Mouse (Mus musculus) layer of hippocampus, adult 2 months (tissue): Measurements from ENCODE around the gene Cpxm1. TPM values are rescaled to one million over a fixed set of nuclear protein-coding genes. Genes with fewer than 3 reads are reported as not detected.

ENCODE experiments used
- DNase-seq, 2 experiments: peaks; one replicate each; pipeline ENCODE4 v3.0.0; 2022; ENCODE audit warnings: low spot score in 2 of 2
- H3K27ac ChIP-seq: fragments of 200-600 bp; 2 replicates; pipeline ENCODE4 v1.8.1; 2022
- H3K4me3 ChIP-seq: fragments of 200-600 bp; 2 replicates; pipeline ENCODE4 v1.8.1; 2022; ENCODE audit warnings: mild to moderate bottlenecking
- CTCF ChIP-seq: fragments of 200-600 bp; conservative IDR thresholded peaks from 2 replicates; pipeline ENCODE4 v1.8.1; 2022; ENCODE audit warnings: antibody characterized with exemption, mild to moderate bottlenecking, moderate library complexity
- total RNA-seq, 2 experiments: library from RNA; stranded (reverse); gene quantifications; 2 replicates each; pipeline ENCODE4 v1.2.3; 2021

Cpxm1 gene
- total RNA-seq, 2 experiments from 2014 or later = 6.6 to 7.5 TPM

DNA sequence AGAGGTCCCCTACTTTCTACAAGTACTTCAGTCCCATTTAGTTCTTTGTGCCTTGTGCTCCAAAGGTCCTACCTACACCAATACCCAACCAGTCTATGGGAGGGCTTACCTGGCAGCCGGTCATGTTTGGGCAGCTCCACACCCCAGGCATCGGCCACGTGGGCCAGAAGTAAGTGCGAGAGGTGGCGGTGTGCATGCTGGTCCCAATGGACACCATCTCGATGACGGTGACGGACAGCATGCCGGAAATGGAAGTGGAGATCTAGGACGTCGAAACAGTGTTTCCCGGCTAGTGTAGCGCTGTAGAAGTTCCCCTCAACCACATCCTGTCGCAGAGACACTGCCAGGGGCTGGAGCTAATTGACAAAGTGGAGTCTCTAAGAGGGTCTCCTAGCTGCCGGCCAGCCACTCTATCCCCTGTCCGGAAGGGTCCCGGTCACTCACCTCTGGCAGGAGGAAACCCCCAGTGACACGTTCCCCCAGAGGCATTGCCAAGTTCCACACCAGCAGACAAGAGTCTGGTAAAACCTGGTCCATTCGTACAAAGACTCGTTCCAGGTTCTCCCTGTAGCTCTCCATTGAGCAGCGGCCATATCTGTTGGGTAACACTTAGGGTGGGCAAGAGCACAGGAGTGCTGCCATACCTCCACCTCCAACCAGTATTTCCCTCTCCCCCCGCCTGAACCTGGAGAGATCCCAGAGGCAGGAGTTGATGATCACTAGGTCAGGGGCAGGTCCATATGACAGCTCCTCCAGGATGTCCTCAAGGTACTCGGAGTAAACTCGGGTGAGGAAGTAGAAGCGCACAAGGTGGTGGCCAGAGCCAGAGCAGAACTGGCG, 24.6 kb upstream of the Cpxm1 start:
- Histone ChIP-seq H3K4me3 (no peak overlapping the region), H3K27ac (no peak overlapping the region)
- no peak for TF ChIP-seq CTCF
- DNase-seq = no peak

DNA sequence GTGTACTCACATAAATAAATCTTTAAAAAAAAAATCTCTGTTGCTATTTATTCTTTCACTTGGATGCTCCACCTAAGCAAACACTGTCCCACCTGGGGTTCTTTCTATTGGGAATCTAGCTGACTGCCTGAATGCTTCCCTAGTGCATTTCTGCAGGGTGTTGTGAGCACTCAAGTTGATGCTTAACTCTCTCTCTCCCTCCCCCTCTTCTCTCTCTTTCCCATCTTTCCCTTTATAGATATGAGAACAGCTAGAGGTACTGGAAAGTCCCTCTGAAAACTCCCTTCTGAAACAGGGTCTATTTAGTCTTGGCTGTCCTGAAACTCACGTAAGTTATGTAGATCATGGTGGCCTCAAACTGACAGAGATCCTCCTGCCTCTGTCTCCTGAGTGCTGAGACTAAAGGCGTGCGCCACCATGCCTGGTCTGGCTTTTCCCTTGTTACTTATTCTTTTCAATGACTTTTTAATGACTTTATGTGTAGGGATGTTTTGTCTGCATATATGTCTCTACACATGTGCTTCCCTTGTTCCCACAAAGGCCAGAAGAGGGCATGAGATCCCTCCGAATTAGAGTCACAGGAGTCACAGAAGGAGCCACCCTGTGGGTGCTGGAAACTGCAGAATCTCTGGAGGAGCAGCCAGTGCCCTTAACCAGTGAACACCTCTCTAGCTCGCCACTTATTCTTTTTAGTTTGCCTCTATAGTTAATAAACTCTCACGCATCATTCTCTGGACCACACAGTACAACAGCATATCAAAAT, 16.9 kb upstream of the Cpxm1 start:
- no peak overlapping the region for H3K27ac ChIP-seq
- H3K4me3 ChIP-seq = no peak overlapping the region
- no peak for DNase-seq
- TF ChIP-seq CTCF = peak; percentile 45

DNA sequence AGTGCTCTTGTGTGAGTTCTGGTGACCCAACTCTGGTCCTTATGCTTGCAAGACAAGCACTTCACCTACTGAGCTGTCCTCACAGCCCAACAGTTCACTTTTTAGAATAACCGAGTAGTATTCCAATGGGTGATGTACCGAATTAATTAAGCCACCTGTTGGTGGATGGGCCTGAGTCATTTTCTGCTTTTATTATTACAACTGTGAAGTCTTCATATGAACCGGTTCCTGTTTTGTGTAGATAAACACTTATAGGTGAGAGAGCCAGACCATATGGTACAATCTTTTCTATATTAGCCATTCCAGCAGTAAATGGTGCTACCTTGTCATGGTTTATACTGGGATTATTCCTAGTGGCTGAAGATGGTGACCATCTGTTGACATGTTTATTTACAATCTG, 15.4 kb upstream of the Cpxm1 start:
- TF ChIP-seq CTCF = no peak
- no peak for DNase-seq
- Histone ChIP-seq H3K4me3 (no peak overlapping the region), H3K27ac (no peak overlapping the region)

DNA sequence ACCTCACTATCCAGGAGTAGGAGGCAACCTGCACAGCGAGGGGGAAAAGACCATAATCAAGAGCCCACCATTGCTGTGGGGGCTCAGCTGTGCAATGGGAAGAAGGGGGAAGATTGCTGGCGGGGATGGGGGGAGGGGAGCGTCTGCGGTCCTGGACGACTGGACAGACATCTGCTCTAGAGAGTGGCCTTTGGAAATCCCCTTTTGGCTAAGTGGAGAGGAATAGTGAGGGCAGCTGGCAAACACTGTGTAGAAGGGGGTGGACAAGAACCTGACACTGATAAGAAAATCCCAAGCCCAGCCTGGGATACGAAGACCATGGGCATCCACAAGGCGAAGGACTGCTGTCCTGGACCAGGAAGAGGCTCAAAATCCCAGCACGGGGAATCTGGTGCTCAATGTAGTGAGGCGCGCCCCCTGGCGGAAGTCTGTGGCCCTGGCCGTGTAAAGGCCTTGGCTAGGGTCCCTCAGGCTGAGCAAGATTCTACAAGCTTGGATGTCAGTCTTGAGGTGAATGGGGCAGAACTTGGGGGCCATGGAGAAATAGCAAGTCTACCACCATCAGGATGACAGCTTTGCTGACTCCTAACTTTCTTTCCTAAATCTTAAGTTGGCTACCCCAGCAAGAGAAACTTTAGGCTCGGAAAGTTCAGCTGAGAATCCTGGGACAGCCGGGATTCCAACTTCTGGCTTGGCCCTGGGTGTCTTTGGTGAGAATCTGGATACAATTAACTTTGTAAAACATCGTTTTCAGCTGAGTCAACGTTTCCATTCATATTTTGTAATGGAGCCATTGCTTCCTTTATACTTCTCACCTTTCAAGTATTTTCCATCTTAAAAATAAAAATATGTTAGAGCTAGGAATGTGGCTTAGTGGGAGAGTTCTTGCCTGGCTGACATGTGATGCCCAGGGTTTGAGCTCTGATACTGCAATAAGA, 14.5 kb upstream of the Cpxm1 start:
- peak; percentile 99 for TF ChIP-seq CTCF

DNA sequence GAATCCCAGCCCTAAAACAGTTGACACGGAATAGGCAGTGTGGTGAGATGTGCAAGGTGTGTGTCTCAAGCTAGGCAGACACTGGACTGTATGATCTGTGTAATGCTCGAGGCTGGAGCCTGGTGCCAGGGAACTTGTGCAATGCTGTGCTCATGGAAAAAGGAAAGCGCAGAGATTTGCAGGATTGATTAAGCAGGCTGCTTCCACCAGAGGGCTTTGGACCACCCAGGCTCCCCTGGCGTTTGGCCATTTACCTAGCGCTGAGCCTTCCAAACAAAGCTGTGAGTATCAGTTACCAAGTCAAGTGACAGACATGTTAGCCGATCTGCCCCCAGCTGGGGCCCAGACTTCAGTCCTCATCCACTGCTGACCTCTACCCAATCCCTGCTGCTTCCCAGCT, 10.8 kb upstream of the Cpxm1 start:
- Histone ChIP-seq H3K4me3 (no peak overlapping the region), H3K27ac (no peak overlapping the region)
- TF ChIP-seq CTCF = no peak
- DNase-seq = no peak

More for the DNA sequence above, 14.5 kb upstream of the Cpxm1 start:
- H3K4me3 ChIP-seq = no peak overlapping the region
- no peak overlapping the region for H3K27ac ChIP-seq
- peak; percentile 70 to 89 for DNase-seq

DNA sequence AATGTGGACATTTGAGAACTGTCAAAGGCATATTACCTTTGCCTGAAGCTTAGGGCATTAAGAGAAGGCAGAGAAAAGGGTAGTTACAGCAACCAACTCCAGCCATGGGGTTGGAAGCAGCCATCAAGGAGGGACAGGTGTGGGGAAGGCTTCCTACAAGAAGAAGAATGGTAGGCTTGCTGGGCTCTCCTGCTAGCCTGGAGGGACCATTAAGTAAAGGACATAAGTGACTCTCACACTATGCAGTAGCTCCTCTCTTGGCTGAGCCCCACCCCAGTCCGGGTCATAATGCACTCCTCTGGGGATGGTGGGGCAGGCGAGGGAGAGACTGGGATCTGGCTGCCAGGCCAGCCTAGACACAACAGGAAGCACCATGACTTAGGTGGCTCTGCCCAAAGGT, 8.8 kb upstream of the Cpxm1 start, which contains the start of gene Tmem239:
Tmem239 (plus strand) TSS at position 301 of the 400 bp plus-strand sequence.
- Histone ChIP-seq H3K4me3 (no peak within 1 kb of the TSS), H3K27ac (no peak within 1 kb of the TSS)
- no peak for DNase-seq
- no peak for TF ChIP-seq CTCF

DNA sequence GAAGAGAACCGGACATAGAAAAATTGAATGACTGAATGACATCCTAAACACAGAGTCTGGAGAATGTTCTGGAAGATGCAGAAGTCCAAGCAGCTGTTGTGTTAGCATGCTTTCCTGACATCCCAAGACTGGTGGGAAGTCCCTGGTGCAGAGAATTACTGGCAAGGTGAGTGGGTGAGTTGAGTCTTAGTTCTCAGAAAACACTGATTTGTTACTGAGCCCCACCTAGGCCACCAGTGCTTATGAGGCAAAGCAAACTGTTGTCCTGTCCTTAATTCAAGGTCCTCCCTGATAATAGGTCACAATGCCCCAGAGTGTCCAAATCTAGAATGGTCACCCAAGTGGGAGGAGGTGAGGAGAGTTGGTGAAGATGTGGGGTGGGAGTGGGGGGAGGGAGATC, 7.6 kb upstream of the Cpxm1 start, which contains the start of the genes Gm28372 and 1700020A23Rik:
Gm28372 (plus strand) TSS at position 301 of the 400 bp plus-strand sequence.
1700020A23Rik (plus strand) TSS at position 321 of the 400 bp plus-strand sequence.
- DNase-seq = no peak
- TF ChIP-seq CTCF = no peak
- H3K4me3 ChIP-seq = no peak within 1 kb of the TSS
- H3K27ac ChIP-seq = no peak within 1 kb of the TSS

DNA sequence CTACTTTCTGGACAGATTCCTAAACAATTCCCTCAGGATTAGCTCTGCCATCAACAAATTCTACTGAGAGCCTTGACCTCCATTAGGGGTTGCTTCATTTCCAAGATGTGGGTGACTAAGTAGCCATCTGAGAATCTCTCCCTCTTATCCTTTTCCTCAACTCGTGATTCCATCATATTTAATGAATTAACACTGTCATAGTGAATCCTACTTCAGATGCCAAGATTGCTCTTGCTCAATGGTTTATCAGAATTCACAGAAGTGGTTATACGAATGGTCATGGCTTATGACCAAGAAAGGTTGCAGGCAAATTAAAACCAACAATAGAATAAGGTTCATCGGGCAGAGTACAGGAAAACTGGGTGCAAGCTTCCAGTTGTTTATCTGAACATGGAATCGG, 4.5 kb upstream of the Cpxm1 start:
- no peak overlapping the region for H3K27ac ChIP-seq
- no peak for TF ChIP-seq CTCF
- H3K4me3 ChIP-seq = no peak overlapping the region
- no peak for DNase-seq

DNA sequence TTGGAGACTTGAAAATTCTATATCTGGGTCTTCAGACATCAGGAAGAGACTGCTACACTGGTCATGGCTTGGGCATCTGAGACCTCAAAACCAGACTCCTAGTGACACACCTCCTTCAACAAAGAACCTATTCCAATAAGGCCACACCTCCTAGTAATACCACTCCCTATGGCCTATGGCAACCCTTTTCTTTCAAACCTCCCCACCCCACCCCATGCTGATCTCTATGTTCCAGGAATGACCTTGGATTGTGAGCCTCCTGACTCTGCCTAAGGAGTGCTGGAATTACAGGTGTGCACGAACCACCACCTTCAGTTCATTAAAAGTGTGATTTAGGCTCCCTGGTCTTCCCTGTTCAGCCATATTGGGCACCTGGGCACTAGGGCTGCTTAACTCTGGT, 2.7 kb upstream of the Cpxm1 start:
- DNase-seq = no peak
- Histone ChIP-seq H3K27ac (no peak overlapping the region), H3K4me3 (no peak overlapping the region)
- no peak for TF ChIP-seq CTCF

DNA sequence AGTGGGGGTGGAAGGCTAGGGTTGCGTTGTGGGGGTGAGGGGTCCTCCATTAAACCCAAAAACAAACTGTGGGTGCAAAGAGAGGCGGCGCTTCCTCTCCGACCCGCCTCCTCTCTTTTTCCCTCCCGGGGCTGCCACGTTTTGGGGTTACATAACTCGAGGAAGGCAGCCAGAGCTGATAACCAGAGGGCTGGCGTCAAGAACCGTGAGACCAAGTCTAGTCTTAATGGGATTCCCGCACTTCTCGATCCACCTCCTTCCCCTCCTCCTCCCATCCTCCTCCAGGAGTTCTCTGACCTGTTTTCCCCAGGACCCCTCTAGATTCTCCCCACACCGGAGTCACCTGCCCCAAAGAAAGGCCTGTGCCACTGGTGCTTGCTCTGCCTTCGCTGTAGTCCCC, 717 bp upstream of the Cpxm1 start:
- no peak for DNase-seq
- H3K27ac ChIP-seq = no peak overlapping the region
- no peak for TF ChIP-seq CTCF
- H3K4me3 ChIP-seq = peak overlapping the region; percentile 50

DNA sequence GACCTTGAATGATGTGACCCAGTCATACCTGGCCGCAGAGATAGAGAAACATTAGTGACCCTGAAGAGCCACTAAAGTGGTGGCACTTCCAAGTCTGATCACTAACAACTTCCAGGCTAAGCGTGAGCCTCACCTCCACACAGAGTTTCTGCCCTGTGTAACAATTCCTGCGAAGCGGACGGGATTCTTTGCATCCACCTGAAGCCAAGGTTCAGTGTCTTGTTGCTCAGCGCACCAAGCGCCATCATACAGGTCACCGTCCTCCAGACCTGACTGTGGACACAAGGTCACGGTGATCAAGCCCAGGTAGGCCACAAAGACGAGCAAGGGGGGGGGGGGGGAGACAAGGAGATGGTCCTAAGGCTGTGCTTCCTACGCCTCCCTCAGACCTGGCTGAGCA, 1.7 kb downstream of the Cpxm1 start:
- TF ChIP-seq CTCF = no peak
- Histone ChIP-seq H3K27ac (no peak overlapping the region), H3K4me3 (no peak overlapping the region)
- no peak for DNase-seq

DNA sequence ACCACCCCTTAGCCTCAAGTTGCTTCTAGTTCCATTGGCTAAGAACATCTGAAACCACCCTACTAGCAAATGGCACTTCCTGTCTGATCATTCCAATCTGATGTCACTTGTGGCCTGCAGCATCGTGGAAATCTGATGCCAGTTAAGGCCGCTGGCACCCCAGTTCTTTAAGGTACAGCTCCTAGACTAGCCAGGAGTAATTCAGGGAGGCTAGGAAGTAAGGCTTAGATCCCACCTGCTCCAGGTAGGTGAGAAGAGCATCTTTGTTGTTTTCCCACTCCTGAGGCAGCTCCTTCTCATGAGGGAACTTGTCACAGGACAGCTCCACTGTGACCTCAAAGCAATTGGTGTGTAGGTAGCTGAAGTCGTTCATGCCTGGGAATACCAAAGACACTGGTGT, 4.5 kb downstream of the Cpxm1 start:
- Histone ChIP-seq H3K4me3 (no peak overlapping the region), H3K27ac (no peak overlapping the region)
- DNase-seq = no peak
- TF ChIP-seq CTCF = no peak
